Comparison of ENCODE assay signal across 8 mouse cellular contexts in genomic region chr11:11836713-11837370, GRCm38 (mm10). TPM values are rescaled to one million over a fixed set of nuclear protein-coding genes. Genes with fewer than 3 reads are reported as not detected.
A peak's percentile ranks its signal among the peaks of the same experiment; 100 is the strongest.
DNase-seq lines count a peak whose midpoint lies in the region; ATAC-seq lines count a peak whose summit lies in the region.

No protein-coding gene starts in this region.

- intact Hi-C loops in gastrocnemius, postnatal 36 days (cut with DNase I), result no loop called here

- peak; percentile 88 for ATAC-seq in megakaryocyte-erythroid progenitor cell, adult 5-6 weeks (replicated peaks; ENCODE audit: low FRiP score, low TSS enrichment, poor library complexity, severe bottlenecking)

- DNase-seq in ovary, adult 18-20 months (ENCODE audit: low spot score), result peak; percentile 60
- DNase-seq in ovary, postnatal 36 days (ENCODE audit: low spot score), result no peak
- DNase-seq in heart, adult 18-20 months, result peak; percentile 61 to 65
- DNase-seq in kidney, postnatal 10 days, result peak; percentile 62
- no peak for DNase-seq in layer of hippocampus, adult 8-10 months (ENCODE audit: low spot score in 2 of 2)
- no peak for DNase-seq in thymus, postnatal 4 days
- no peak for DNase-seq in gastrocnemius, postnatal 36 days

RNA-seq across cellular contexts. Expression of gene Fignl1, which starts 28.1 kb away (rescaled TPM):
- total RNA-seq in heart, adult 18-20 months (2021), result under 1 TPM; 0.44 to 0.62 TPM
- 59.5 and 80.1 TPM in 2 replicates for total RNA-seq in megakaryocyte-erythroid progenitor cell, adult 5-6 weeks (2014; fragmentation: Nextera tagmentation)
- total RNA-seq in megakaryocyte-erythroid progenitor cell, adult 5-6 weeks (2017), result 89.0 and 110 TPM in 2 replicates
- under 1 TPM; 0.35 to 0.89 (median 0.76) TPM for total RNA-seq in layer of hippocampus, adult 8-10 months (2022)
- under 1 TPM; 0.30 to 0.36 TPM for total RNA-seq in gastrocnemius, postnatal 36 days (2021)

Comparison
In these comparisons a context has a peak if more than half of its experiments do, and no peak if none do; other contexts are left out.
1. DNase-seq: peak in ovary, adult 18-20 months (single experiment), heart, adult 18-20 months (2 of 2) and kidney, postnatal 10 days (single experiment); none in ovary, postnatal 36 days (single experiment), layer of hippocampus, adult 8-10 months (0 of 2), thymus, postnatal 4 days (single experiment) and gastrocnemius, postnatal 36 days (0 of 2).
2. RNA of gene Fignl1, which starts 28.1 kb away (total RNA-seq): 59.5 to 110 TPM in megakaryocyte-erythroid progenitor cell, adult 5-6 weeks; 0.35 to 0.89 TPM in layer of hippocampus, adult 8-10 months, 0.44 to 0.62 TPM in heart, adult 18-20 months and 0.30 to 0.36 TPM in gastrocnemius, postnatal 36 days; every median in the first group is over 10 times any median in the second.